Mouse (Mus musculus) embryonic facial prominence, embryonic 14.5 days (tissue): Measurements from ENCODE around the gene Ftcd. TPM values are rescaled to one million over a fixed set of nuclear protein-coding genes. Genes with fewer than 3 reads are reported as not detected.

Experiments
- polyA plus RNA-seq: library from polyadenylated mRNA; unstranded; fragments of >200 nt; fragmentation: Nextera tagmentation; extraction: Ambion mirVana; gene quantifications from 2 replicates; pipeline ENCODE4 v1.2.1, GENCODE M21; 2014

The Ftcd gene
- polyA plus RNA-seq, 1 experiment from 2014 or later = 0.11 TPM

Other genes with a start within 250 kb of the Ftcd start
- 6.0 and 7.7 TPM in 2 replicates for gene Dip2a, start 230.4 kb upstream of the Ftcd start, polyA plus RNA-seq
- gene AC141477.1, start 135.2 kb upstream of the Ftcd start, polyA plus RNA-seq = not detected in 2 replicates
- 17.5 and 19.1 TPM in 2 replicates for gene Pcnt, start 132.9 kb upstream of the Ftcd start, polyA plus RNA-seq
- 0.25 and 2.2 TPM in 2 replicates for gene 2610028H24Rik, start 126.6 kb upstream of the Ftcd start, polyA plus RNA-seq
- gene Mcm3ap, start 106.7 kb upstream of the Ftcd start, polyA plus RNA-seq = 53.1 and 63.3 TPM in 2 replicates
- 3.3 and 4.2 TPM in 2 replicates for gene Ybey, start 106.5 kb upstream of the Ftcd start, polyA plus RNA-seq
- gene Lss, start 44.1 kb upstream of the Ftcd start, polyA plus RNA-seq = 19.2 and 27.9 TPM in 2 replicates
- gene Spatc1l, start 13.4 kb upstream of the Ftcd start, polyA plus RNA-seq = not detected in 2 replicates
- gene Col6a2, start 48.0 kb downstream of the Ftcd start, polyA plus RNA-seq = 243 TPM in 2 replicates
- gene Col6a1, start 150.5 kb downstream of the Ftcd start, polyA plus RNA-seq = 405 and 419 TPM in 2 replicates